7 mouse cellular contexts compared by ENCODE assay signal in the genomic region with DNA sequence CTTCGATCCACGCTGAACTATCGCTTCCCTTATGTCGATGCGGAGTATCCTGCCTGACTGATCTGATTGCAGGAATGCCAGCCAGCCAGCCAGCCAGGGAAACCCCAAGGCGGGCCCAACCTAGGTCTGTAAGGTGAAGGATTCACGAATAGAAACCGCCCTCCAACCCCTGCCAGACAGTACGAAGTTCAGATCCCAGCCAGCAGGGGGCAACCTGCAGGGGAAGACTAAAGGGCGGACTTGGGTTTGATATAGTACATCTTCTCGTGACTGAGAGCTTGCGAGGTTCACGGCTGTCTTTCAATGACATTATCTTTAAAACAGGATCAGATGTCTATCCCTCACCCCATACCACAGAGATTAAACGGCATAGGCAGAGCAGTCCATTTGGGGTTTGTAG. TPM values are rescaled to one million over a fixed set of nuclear protein-coding genes. Genes with fewer than 3 reads are reported as not detected.
DNase-seq lines count a peak whose midpoint lies in the region; ATAC-seq lines count a peak whose summit lies in the region.

No protein-coding gene starts in this region.

- no peaks in the 10 kb centered on the region for H3K9me3 ChIP-seq in hindbrain, embryonic 13.5 days

- peaks cover 15% of the 10 kb centered on the region for H3K27me3 ChIP-seq in hindbrain, embryonic 13.5 days

- H3K27ac ChIP-seq in hindbrain, embryonic 13.5 days = no peak overlapping the region

- peak; percentile 43; the same call in 1 of the 2 replicates for ATAC-seq in common myeloid progenitor, adult 5-6 weeks (replicated peaks; ENCODE audit: low read depth, poor library complexity, severe bottlenecking)
- no peak for ATAC-seq in hindbrain, embryonic 13.5 days (ENCODE audit: low FRiP score)

- DNase-seq in left cerebral cortex, adult 18-20 months (ENCODE audit: low spot score in 2 of 2) = peak; percentile 53 to 73
- no peak for DNase-seq in left cerebral cortex, adult 8-10 months (ENCODE audit: low spot score in 2 of 2)
- peak; percentile 22 for DNase-seq in T-cell, adult 2 months (ENCODE audit: low spot score)
- peak; percentile 48 for DNase-seq in lung, postnatal 25 days (ENCODE audit: low spot score)
- DNase-seq in thymus, postnatal 0 days (ENCODE audit: low spot score) = peak; percentile 63

- H3K4me2 ChIP-seq in hindbrain, embryonic 13.5 days = 0 out of 2 replicates have a peak overlapping the region, but pooled peaks have one; percentile 97

- no peak overlapping the region for H3K9ac ChIP-seq in hindbrain, embryonic 13.5 days

- H3K4me1 ChIP-seq in hindbrain, embryonic 13.5 days (replicated peaks) = peaks cover 28% of the 10 kb centered on the region

- no peak overlapping the region for H3K4me3 ChIP-seq in hindbrain, embryonic 13.5 days

- H3K36me3 ChIP-seq in hindbrain, embryonic 13.5 days = no peaks in the 10 kb centered on the region

- WGBS in hindbrain, embryonic 13.5 days = 24% methylated on average over 14 of the region's 14 CpGs

RNA-seq across cellular contexts. Expression of gene Hhipl1, which starts 1.5 kb away (rescaled TPM):
- 1 to 10 TPM; 7.9 to 9.0 TPM for total RNA-seq in left cerebral cortex, adult 18-20 months (2021)
- total RNA-seq in left cerebral cortex, adult 8-10 months (2022) = 10 to 100 TPM in 3 of 4 experiments, 1 to 10 TPM in 1; 9.4 to 11.2 (median 10.7) TPM
- total RNA-seq in common myeloid progenitor, adult 5-6 weeks (2017) = not detected in 2 replicates
- 1.5 and 1.6 TPM in 2 replicates for polyA plus RNA-seq in hindbrain, embryonic 13.5 days (2015; fragmentation: Nextera tagmentation; extraction: Ambion mirVana)
- polyA plus RNA-seq in thymus, postnatal 0 days (2015; fragmentation: Nextera tagmentation; extraction: Ambion mirVana) = 0.05 TPM in 2 replicates

RNA-seq across cellular contexts. Expression of gene Cyp46a1, which starts 26.6 kb away (rescaled TPM):
- 100 to 1,000 TPM; 259 to 273 TPM for total RNA-seq in left cerebral cortex, adult 18-20 months (2021)
- 100 to 1,000 TPM; 254 to 259 (median 256) TPM for total RNA-seq in left cerebral cortex, adult 8-10 months (2022)
- total RNA-seq in common myeloid progenitor, adult 5-6 weeks (2017) = not detected in 2 replicates
- 15.4 and 17.5 TPM in 2 replicates for polyA plus RNA-seq in hindbrain, embryonic 13.5 days (2015; fragmentation: Nextera tagmentation; extraction: Ambion mirVana)
- 0.36 TPM in 1 of 2 replicates, not detected in the other for polyA plus RNA-seq in thymus, postnatal 0 days (2015; fragmentation: Nextera tagmentation; extraction: Ambion mirVana)

RNA-seq across cellular contexts. Expression of gene Ccdc85c, which starts 32.3 kb away (rescaled TPM):
- total RNA-seq in left cerebral cortex, adult 18-20 months (2021) = 10 to 100 TPM; 75.6 to 77.6 TPM
- 10 to 100 TPM; 71.7 to 85.8 (median 80.1) TPM for total RNA-seq in left cerebral cortex, adult 8-10 months (2022)
- total RNA-seq in common myeloid progenitor, adult 5-6 weeks (2017) = 0.82 and 2.4 TPM in 2 replicates
- 17.3 and 17.7 TPM in 2 replicates for polyA plus RNA-seq in hindbrain, embryonic 13.5 days (2015; fragmentation: Nextera tagmentation; extraction: Ambion mirVana)
- 11.3 and 13.6 TPM in 2 replicates for polyA plus RNA-seq in thymus, postnatal 0 days (2015; fragmentation: Nextera tagmentation; extraction: Ambion mirVana)

Comparison
In these comparisons a context has a peak if more than half of its experiments do, and no peak if none do; other contexts are left out.
1. DNase-seq: peak in left cerebral cortex, adult 18-20 months (2 of 2), T-cell, adult 2 months (single experiment), lung, postnatal 25 days (single experiment) and thymus, postnatal 0 days (single experiment); none in left cerebral cortex, adult 8-10 months (0 of 2).
2. RNA of gene Cyp46a1, which starts 26.6 kb away (total RNA-seq): 259 to 273 TPM in left cerebral cortex, adult 18-20 months and 254 to 259 TPM in left cerebral cortex, adult 8-10 months; not detected in common myeloid progenitor, adult 5-6 weeks; every median in the first group is over 100 times any median in the second.
3. RNA of gene Ccdc85c, which starts 32.3 kb away (total RNA-seq): 71.7 to 85.8 TPM in left cerebral cortex, adult 8-10 months and 75.6 to 77.6 TPM in left cerebral cortex, adult 18-20 months; 0.82 to 2.4 TPM in common myeloid progenitor, adult 5-6 weeks; every median in the first group is over 10 times any median in the second.